Mouse (Mus musculus) heart, postnatal 0 days (tissue): ENCODE measurements around the gene Ntpcr.

ENCODE experiments used
- CTCF ChIP-seq: IDR thresholded peaks from 2 replicates; pipeline ENCODE4 v1.5.1; 2016; ENCODE audit warnings: antibody characterized with exemption, control low read depth, low read depth
- EP300 ChIP-seq: IDR thresholded peaks from 2 replicates; pipeline ENCODE4 v1.6.1; 2016; ENCODE audit warnings: antibody characterized with exemption, low read depth

DNA sequence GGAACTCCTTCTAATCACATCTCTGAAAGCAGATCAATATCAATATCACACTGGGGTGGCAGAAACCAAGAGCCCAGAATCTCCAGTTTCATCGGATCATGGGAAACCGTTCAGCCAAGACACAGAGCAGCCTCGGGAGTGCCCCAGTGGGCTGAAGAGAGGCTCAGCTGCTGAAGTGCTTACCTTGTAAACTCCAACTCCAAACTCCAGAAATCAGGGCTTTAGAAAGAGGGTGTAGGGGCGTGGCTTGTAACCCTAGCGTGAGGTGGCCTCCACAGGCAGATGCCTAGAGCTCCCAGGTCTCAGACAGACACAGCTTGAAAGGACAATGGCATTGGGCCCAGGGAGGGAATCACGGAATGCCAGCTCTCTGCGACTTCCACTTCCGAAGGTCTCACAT is 2.0 kb upstream of the Ntpcr start:
- TF ChIP-seq EP300 (no peak), CTCF (no peak)
